Mouse (Mus musculus) megakaryocyte, embryonic 14.5 days (primary cell): ENCODE data around the gene Gpr34.

ENCODE experiments used
- FLI1 ChIP-seq: IDR thresholded peaks from 2 replicates; pipeline ENCODE4 v1.6.1; 2012; ENCODE audit warnings: low read length, inconsistent platforms, mixed read lengths
- GATA1 ChIP-seq: IDR thresholded peaks from 3 replicates; pipeline ENCODE4 v1.6.1; 2012; ENCODE audit warnings: mixed read lengths, low read length, inconsistent platforms, borderline replicate concordance

DNA sequence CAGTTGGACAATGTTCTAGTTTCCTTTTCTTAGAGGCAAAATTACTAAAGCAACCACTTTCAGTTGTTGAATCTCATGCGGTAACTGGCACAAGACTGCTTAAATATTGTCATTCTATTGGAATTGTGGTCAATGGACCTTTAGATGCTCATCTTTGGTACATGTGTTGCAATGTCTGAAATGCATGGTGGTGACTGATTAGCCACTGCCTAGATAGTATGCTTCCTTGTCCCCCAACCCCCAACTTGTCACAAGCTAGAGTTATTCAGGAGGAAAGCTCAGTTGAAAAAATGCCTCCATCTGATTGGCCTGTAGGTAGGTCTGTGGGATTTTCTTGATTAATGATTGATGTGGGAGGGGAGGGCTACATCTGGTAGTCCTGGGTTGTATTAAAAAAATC is 14.6 kb upstream of the Gpr34 start:
- no peak for TF ChIP-seq GATA1
- TF ChIP-seq FLI1: no peak
